Mouse (Mus musculus) naive thymus-derived CD4-positive, alpha-beta T cell, adult 2 months (primary cell): Measurements from ENCODE around the gene Tmem39a.

Experiments
- DNase-seq: peaks from one replicate; pipeline ENCODE4 v3.0.0-alpha.2; 2011; ENCODE audit warnings: low read depth

The Tmem39a gene

GRCm38 (mm10) chr16:38558221-38558748, at the start of gene Tmem39a:
Gene Tmem39a (plus strand): TSS chr16:38558698.
- no peak for DNase-seq

- DNase-seq = no peak
Measured at GRCm38 (mm10) chr16:38510846-38511245, 47.7 kb upstream of the Tmem39a start.

- no peak for DNase-seq
Measured at GRCm38 (mm10) chr16:38519140-38519539, 39.4 kb upstream of the Tmem39a start.

- peak; percentile 24 for DNase-seq
Measured at GRCm38 (mm10) chr16:38521211-38521987, 37.1 kb upstream of the Tmem39a start.

GRCm38 (mm10) chr16:38522129-38523084, 36.1 kb upstream of the Tmem39a start, which contains the start of gene Timmdc1:
Gene Timmdc1 (minus strand): TSS chr16:38522663.
- peak; percentile 98 for DNase-seq

- no peak for DNase-seq
Measured at GRCm38 (mm10) chr16:38526264-38526663, 32.2 kb upstream of the Tmem39a start.

- peak; percentile 85 for DNase-seq
Measured at GRCm38 (mm10) chr16:38536544-38537146, 21.9 kb upstream of the Tmem39a start.

- no peak for DNase-seq
Measured at GRCm38 (mm10) chr16:38538716-38539380, 19.6 kb upstream of the Tmem39a start.

- no peak for DNase-seq
Measured at GRCm38 (mm10) chr16:38548000-38548399, 10.5 kb upstream of the Tmem39a start.

GRCm38 (mm10) chr16:38549479-38550396, 8.8 kb upstream of the Tmem39a start, which contains the start of gene Poglut1:
Gene Poglut1 (minus strand): TSS chr16:38550258.
- DNase-seq = peak; percentile 76

- no peak for DNase-seq
Measured at GRCm38 (mm10) chr16:38555988-38556387, 2.5 kb upstream of the Tmem39a start.

GRCm38 (mm10) chr16:38562131-38562967, 3.9 kb downstream of the Tmem39a start:
- DNase-seq = peak; percentile 95

GRCm38 (mm10) chr16:38562968-38563327, 4.5 kb downstream of the Tmem39a start:
- DNase-seq = no peak

GRCm38 (mm10) chr16:38563516-38563915, 5.0 kb downstream of the Tmem39a start:
- no peak for DNase-seq

GRCm38 (mm10) chr16:38568192-38568591, 9.7 kb downstream of the Tmem39a start:
- no peak for DNase-seq

- no peak for DNase-seq
Measured at GRCm38 (mm10) chr16:38571481-38571880, 13.0 kb downstream of the Tmem39a start.

- no peak for DNase-seq
Measured at GRCm38 (mm10) chr16:38584761-38585160, 26.3 kb downstream of the Tmem39a start.

- DNase-seq = no peak
Measured at GRCm38 (mm10) chr16:38585186-38585585, 26.7 kb downstream of the Tmem39a start.

GRCm38 (mm10) chr16:38587163-38587562, 28.7 kb downstream of the Tmem39a start:
- no peak for DNase-seq
